Mouse (Mus musculus) midbrain, embryonic 14.5 days (tissue): Measurements from ENCODE around the gene March4. TPM values are rescaled to one million over a fixed set of nuclear protein-coding genes. Genes with fewer than 3 reads are reported as not detected.

Experiments used
- ATAC-seq: fragments of 200-750 bp; cut with Nextera tagmentation; 2 replicates; pipeline ENCODE4 v1.8.0; 2017; ENCODE audit warnings: moderate number of reproducible peaks, moderate library complexity; ENCODE audit not compliant: low FRiP score, low TSS enrichment
- DNase-seq: peaks from one replicate; pipeline ENCODE4 v3.0.0-alpha.2; 2015
- H3K27ac ChIP-seq: fragments of 300-500 bp; sonication (generic); replicated peaks from 2 replicates; pipeline ENCODE4 v1.5.1; 2014; ENCODE audit warnings: mild to moderate bottlenecking, low read depth, low read length, moderate library complexity
- H3K27me3 ChIP-seq: fragments of 300-500 bp; sonication (generic); 2 replicates; pipeline ENCODE4 v1.6.1; 2014; ENCODE audit warnings: low read length, control low read depth, mixed read lengths; ENCODE audit not compliant: control insufficient read depth, insufficient read depth
- H3K36me3 ChIP-seq: fragments of 300-500 bp; sonication (generic); 2 replicates; pipeline ENCODE4 v1.6.1; 2014; ENCODE audit warnings: low read length, control low read depth; ENCODE audit not compliant: control insufficient read depth, insufficient read depth
- H3K4me1 ChIP-seq: fragments of 300-500 bp; sonication (generic); 2 replicates; pipeline ENCODE4 v1.6.1; 2014; ENCODE audit warnings: mild to moderate bottlenecking, antibody characterized with exemption, low read length, control low read depth; ENCODE audit not compliant: control insufficient read depth, insufficient read depth
- H3K4me2 ChIP-seq: fragments of 300-500 bp; sonication (generic); 2 replicates; pipeline ENCODE4 v1.6.1; 2014; ENCODE audit warnings: mild to moderate bottlenecking, low read length, moderate library complexity
- H3K4me3 ChIP-seq: fragments of 300-500 bp; sonication (generic); replicated peaks from 2 replicates; pipeline ENCODE4 v1.5.1; 2014; ENCODE audit warnings: low read depth, low read length
- H3K9ac ChIP-seq: fragments of 300-500 bp; sonication (generic); replicated peaks from 2 replicates; pipeline ENCODE4 v1.6.1; 2014; ENCODE audit warnings: mild to moderate bottlenecking, low read length, moderate library complexity
- H3K9me3 ChIP-seq: fragments of 300-500 bp; sonication (generic); 2 replicates; pipeline ENCODE4 v1.6.1; 2016; ENCODE audit warnings: low read length, control low read depth, mixed read lengths; ENCODE audit not compliant: control insufficient read depth
- WGBS: fragments of 180-500 bp; shearing (Covaris S2); extraction: QIAGEN DNeasy Blood & Tissue Kit; methylation state at CpG from one replicate; pipeline ENCODE4 v1.1.7; 2014; 5-methylcytosine and 5-hydroxymethylcytosine counted together
- polyA plus RNA-seq: library from polyadenylated mRNA; unstranded; fragments of >200 nt; fragmentation: Nextera tagmentation; extraction: Ambion mirVana; gene quantifications from 2 replicates; pipeline ENCODE4 v1.2.1, GENCODE M21; 2014

Gene March4
- polyA plus RNA-seq, 1 experiment from 2014 or later = 5.2 TPM

- ATAC-seq (no peak), DNase-seq (no peak)
- no peaks in the 10 kb centered on the region for H3K9me3 ChIP-seq
- no peak overlapping the region for H3K27ac ChIP-seq
- no peaks in the 10 kb centered on the region for H3K36me3 ChIP-seq
- no peaks in the 10 kb centered on the region for H3K27me3 ChIP-seq
- 78% methylated on average over 14 of the region's 14 CpGs for WGBS
- H3K4me1 ChIP-seq = no peaks in the 10 kb centered on the region
- no peak overlapping the region for H3K4me3 ChIP-seq
- no peak overlapping the region for H3K9ac ChIP-seq
- H3K4me2 ChIP-seq = no peak overlapping the region
Measured at GRCm38 (mm10) chr1:72406505-72407079, 130.1 kb downstream of the March4 start.

GRCm38 (mm10) chr1:72401331-72402069 lies 135.2 kb downstream of the March4 start:
- Histone ChIP-seq H3K4me3 (no peak overlapping the region), H3K4me2 (no peak overlapping the region), H3K36me3 (no peaks in the 10 kb centered on the region), H3K9ac (no peak overlapping the region), H3K4me1 (no peaks in the 10 kb centered on the region), H3K27ac (no peak overlapping the region), H3K27me3 (no peaks in the 10 kb centered on the region), H3K9me3 (no peaks in the 10 kb centered on the region)
- DNase-seq = no peak
- 70% methylated on average over 8 of the region's 8 CpGs for WGBS
- no peak for ATAC-seq

GRCm38 (mm10) chr1:72400616-72401015 lies 136.1 kb downstream of the March4 start:
- WGBS = 90% methylated on average over 9 of the region's 9 CpGs
- ATAC-seq (no peak), DNase-seq (no peak)
- no peaks in the 10 kb centered on the region for H3K9me3 ChIP-seq
- H3K9ac ChIP-seq = no peak overlapping the region
- 0 out of 2 replicates have a peak, but pooled peaks cover under 1% of the 10 kb centered on the region for H3K36me3 ChIP-seq
- H3K4me3 ChIP-seq = no peak overlapping the region
- no peaks in the 10 kb centered on the region for H3K4me1 ChIP-seq
- H3K27ac ChIP-seq = no peak overlapping the region
- no peak overlapping the region for H3K4me2 ChIP-seq
- H3K27me3 ChIP-seq = no peaks in the 10 kb centered on the region

- ATAC-seq (no peak), DNase-seq (no peak)
- Histone ChIP-seq H3K9ac (no peak overlapping the region), H3K4me1 (no peaks in the 10 kb centered on the region), H3K4me2 (no peak overlapping the region), H3K27ac (no peak overlapping the region), H3K9me3 (no peaks in the 10 kb centered on the region), H3K4me3 (no peak overlapping the region), H3K27me3 (no peaks in the 10 kb centered on the region), H3K36me3 (0 out of 2 replicates have a peak, but pooled peaks cover 4% of the 10 kb centered on the region)
- 85% methylated on average over 8 of the region's 8 CpGs for WGBS
Measured at GRCm38 (mm10) chr1:72399720-72400401, 136.9 kb downstream of the March4 start.

GRCm38 (mm10) chr1:72390420-72390819 lies 146.3 kb downstream of the March4 start:
- DNase-seq (no peak), ATAC-seq (no peak)
- H3K9me3 ChIP-seq = no peaks in the 10 kb centered on the region
- no peak overlapping the region for H3K4me3 ChIP-seq
- no peaks in the 10 kb centered on the region for H3K27me3 ChIP-seq
- H3K4me2 ChIP-seq = no peak overlapping the region
- no peak overlapping the region for H3K9ac ChIP-seq
- WGBS = 71% methylated on average over 4 of the region's 4 CpGs
- peaks cover 5% of the 10 kb centered on the region; the same call in 1 of the 2 replicates for H3K36me3 ChIP-seq
- H3K27ac ChIP-seq = no peak overlapping the region
- H3K4me1 ChIP-seq = no peaks in the 10 kb centered on the region

GRCm38 (mm10) chr1:72383651-72384050 lies 153.1 kb downstream of the March4 start:
- H3K27me3 ChIP-seq = no peaks in the 10 kb centered on the region
- WGBS = 84% methylated on average over 5 of the region's 5 CpGs
- H3K4me3 ChIP-seq = no peak overlapping the region
- H3K4me1 ChIP-seq = no peaks in the 10 kb centered on the region
- H3K9me3 ChIP-seq = no peaks in the 10 kb centered on the region
- ATAC-seq = no peak
- no peak for DNase-seq
- H3K4me2 ChIP-seq = no peak overlapping the region
- no peak overlapping the region for H3K9ac ChIP-seq
- H3K36me3 ChIP-seq = peaks cover 8% of the 10 kb centered on the region; the same call in 1 of the 2 replicates
- no peak overlapping the region for H3K27ac ChIP-seq

GRCm38 (mm10) chr1:72383056-72383455 lies 153.7 kb downstream of the March4 start:
- Histone ChIP-seq H3K36me3 (peaks cover 8% of the 10 kb centered on the region; the same call in 1 of the 2 replicates), H3K9ac (no peak overlapping the region), H3K9me3 (no peaks in the 10 kb centered on the region), H3K27me3 (no peaks in the 10 kb centered on the region), H3K4me3 (no peak overlapping the region), H3K4me1 (no peaks in the 10 kb centered on the region), H3K27ac (no peak overlapping the region), H3K4me2 (no peak overlapping the region)
- no peak for ATAC-seq
- 92% methylated on average over 7 of the region's 7 CpGs for WGBS
- DNase-seq = no peak

- no peaks in the 10 kb centered on the region for H3K9me3 ChIP-seq
- no peak for DNase-seq
- H3K4me2 ChIP-seq = no peak overlapping the region
- 95% methylated on average over 3 of the region's 3 CpGs for WGBS
- no peak overlapping the region for H3K9ac ChIP-seq
- H3K27ac ChIP-seq = no peak overlapping the region
- no peak overlapping the region for H3K4me3 ChIP-seq
- ATAC-seq = no peak
- peaks cover 6% of the 10 kb centered on the region; the same call in 1 of the 2 replicates for H3K36me3 ChIP-seq
- no peaks in the 10 kb centered on the region for H3K27me3 ChIP-seq
- no peaks in the 10 kb centered on the region for H3K4me1 ChIP-seq
Measured at GRCm38 (mm10) chr1:72380544-72380943, 156.2 kb downstream of the March4 start.
